Mouse (Mus musculus) 3134 (cell line): ENCODE results near the gene Rarb.
A peak's percentile ranks its signal among the peaks of the same experiment; 100 is the strongest.
"Not testable (repeated sequence)": the region's sequence is repeated elsewhere in the genome, so short reads cannot be mapped to it uniquely, and the experiment has no call there.

Experiments used
- DNase-seq: peaks from one replicate; pipeline ENCODE4 v3.0.0-alpha.2; 2011; ENCODE audit warnings: low spot score; ENCODE audit not compliant: insufficient read length; ENCODE audit errors: extremely low read depth

Rarb gene

GRCm38 (mm10) chr14:16818602-16819250, at the start of gene Rarb:
Gene Rarb (minus strand): TSS chr14:16819156.
- no peak for DNase-seq

GRCm38 (mm10) chr14:16842036-16842435, 23.1 kb upstream of the Rarb start:
- DNase-seq = no peak

- no peak for DNase-seq
These were observed 22.6 kb upstream of the Rarb start for GRCm38 (mm10) chr14:16841597-16841989.

- no peak for DNase-seq
These were observed 22.1 kb upstream of the Rarb start for GRCm38 (mm10) chr14:16840951-16841596.

- DNase-seq = no peak
These were observed 21.2 kb upstream of the Rarb start for GRCm38 (mm10) chr14:16840135-16840534.

- DNase-seq = no peak
These were observed 3.7 kb downstream of the Rarb start for GRCm38 (mm10) chr14:16815096-16815741.

- DNase-seq = no peak
These were observed 12.8 kb downstream of the Rarb start for GRCm38 (mm10) chr14:16806155-16806554.

- no peak for DNase-seq
These were observed 28.8 kb downstream of the Rarb start for GRCm38 (mm10) chr14:16790161-16790560.

- no peak for DNase-seq
These were observed 36.9 kb downstream of the Rarb start for GRCm38 (mm10) chr14:16781942-16782541.

- no peak for DNase-seq
These were observed 42.1 kb downstream of the Rarb start for GRCm38 (mm10) chr14:16776723-16777381.

- DNase-seq = no peak
These were observed 46.0 kb downstream of the Rarb start for GRCm38 (mm10) chr14:16772927-16773326.

- no peak for DNase-seq
These were observed 53.1 kb downstream of the Rarb start for GRCm38 (mm10) chr14:16765891-16766290.

- no peak for DNase-seq
These were observed 56.2 kb downstream of the Rarb start for GRCm38 (mm10) chr14:16762773-16763172.

GRCm38 (mm10) chr14:16758773-16759434, 60.1 kb downstream of the Rarb start:
- no peak for DNase-seq

- not testable (repeated sequence) for DNase-seq
These were observed 63.4 kb downstream of the Rarb start for GRCm38 (mm10) chr14:16755601-16756000.

- no peak for DNase-seq
These were observed 66.3 kb downstream of the Rarb start for GRCm38 (mm10) chr14:16752648-16753047.

GRCm38 (mm10) chr14:16746982-16747578, 71.9 kb downstream of the Rarb start:
- DNase-seq = no peak

- DNase-seq = no peak
These were observed 77.8 kb downstream of the Rarb start for GRCm38 (mm10) chr14:16740982-16741739.

- peak; percentile 11 for DNase-seq
These were observed 80.4 kb downstream of the Rarb start for GRCm38 (mm10) chr14:16738538-16738937.
